ENCODE assay signal across 20 mouse cellular contexts in the genomic region with DNA sequence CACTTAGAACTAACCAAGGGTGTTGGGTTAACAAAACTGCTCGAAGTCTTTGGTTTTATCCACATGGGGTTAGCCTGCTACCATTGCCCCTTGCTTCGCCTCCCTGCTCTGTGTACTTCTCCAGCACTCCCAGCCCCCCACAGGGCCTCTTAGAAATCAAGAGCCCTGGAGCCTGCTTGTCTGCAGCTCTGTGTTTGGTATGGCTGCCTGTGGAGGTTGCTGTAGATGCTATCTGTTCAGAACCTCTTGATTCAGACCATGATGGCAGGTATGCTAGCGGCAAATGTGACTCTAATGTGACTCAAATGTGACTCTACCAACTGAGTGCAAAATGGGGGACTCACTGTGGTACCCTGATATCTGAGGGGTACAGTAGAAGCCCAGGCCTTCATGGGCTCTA. TPM values are rescaled to one million over a fixed set of nuclear protein-coding genes. Genes with fewer than 3 reads are reported as not detected.
DNase-seq lines count a peak whose midpoint lies in the region; ATAC-seq and TF ChIP-seq lines count a peak whose summit lies in the region.
"Had no signal": no experiment of that assay in that cellular context is flagged by ENCODE, and none has a peak within 500 bp of the region (broad histone marks: within the 10 kb centered on the region; RNA-seq: fewer than 3 reads in every experiment).

No protein-coding gene starts in this region.

- no peak overlapping the region for H3K4me3 ChIP-seq in heart, embryonic 11.5 days (ENCODE audit: low read depth, low read length)
- no peak overlapping the region for H3K4me3 ChIP-seq in kidney, embryonic 16.5 days (ENCODE audit: low read length)
- no peak overlapping the region for H3K4me3 ChIP-seq in embryonic facial prominence, embryonic 10.5 days
- H3K4me3 ChIP-seq in liver, embryonic 13.5 days (replicated peaks), result no peak overlapping the region
- H3K4me3 ChIP-seq in lung, postnatal 0 days (ENCODE audit: low read depth, low read length), result no peak overlapping the region
- H3K4me3 ChIP-seq: forebrain, embryonic 13.5 days; hindbrain, embryonic 15.5 days; midbrain, embryonic 10.5 days had no signal

- TF ChIP-seq CTCF in lung, postnatal 0 days (IDR thresholded peaks at IDR 0.05), result no peak

- TF ChIP-seq EP300 in lung, postnatal 0 days (IDR thresholded peaks at IDR 0.05), result no peak

- WGBS in heart, embryonic 11.5 days (ENCODE audit: insufficient replicate concordance), result 34% methylated on average over 3 of the region's 3 CpGs
- 69% methylated on average over 3 of the region's 3 CpGs for WGBS in kidney, embryonic 16.5 days
- 49% methylated on average over 3 of the region's 3 CpGs for WGBS in embryonic facial prominence, embryonic 10.5 days
- WGBS in liver, embryonic 13.5 days (ENCODE audit: insufficient replicate concordance), result 66% methylated on average over 3 of the region's 3 CpGs
- WGBS in lung, postnatal 0 days, result 63% methylated on average over 3 of the region's 3 CpGs

- peak overlapping the region; percentile 29 for H3K4me2 ChIP-seq in heart, embryonic 11.5 days
- no peak overlapping the region for H3K4me2 ChIP-seq in kidney, embryonic 16.5 days (replicated peaks; ENCODE audit: low read depth, low read length)
- no peak overlapping the region for H3K4me2 ChIP-seq in liver, embryonic 13.5 days
- H3K4me2 ChIP-seq in lung, postnatal 0 days (replicated peaks; ENCODE audit: low read depth, low read length), result no peak overlapping the region
- H3K4me2 ChIP-seq: forebrain, embryonic 13.5 days; hindbrain, embryonic 15.5 days had no signal

- H3K9me3 ChIP-seq in heart, embryonic 11.5 days (replicated peaks; ENCODE audit: control insufficient read depth, low read length), result no peaks in the 10 kb centered on the region
- H3K9me3 ChIP-seq in kidney, embryonic 16.5 days (ENCODE audit: low read length), result no peaks in the 10 kb centered on the region
- no peaks in the 10 kb centered on the region for H3K9me3 ChIP-seq in embryonic facial prominence, embryonic 10.5 days
- no peaks in the 10 kb centered on the region for H3K9me3 ChIP-seq in liver, embryonic 13.5 days (replicated peaks)
- no peaks in the 10 kb centered on the region for H3K9me3 ChIP-seq in lung, postnatal 0 days (ENCODE audit: low read length)
- H3K9me3 ChIP-seq: forebrain, embryonic 13.5 days; hindbrain, embryonic 15.5 days; midbrain, embryonic 10.5 days had no signal

- intact Hi-C loops in heart, postnatal 10 days (cut with DNase I), result no loop called here

- no peak overlapping the region for H3K9ac ChIP-seq in heart, embryonic 11.5 days (ENCODE audit: low read depth, low read length)
- no peak overlapping the region for H3K9ac ChIP-seq in kidney, embryonic 16.5 days (replicated peaks; ENCODE audit: low read length)
- no peak overlapping the region for H3K9ac ChIP-seq in liver, embryonic 13.5 days
- no peak overlapping the region for H3K9ac ChIP-seq in lung, postnatal 0 days (replicated peaks; ENCODE audit: low read depth)
- H3K9ac ChIP-seq: forebrain, embryonic 13.5 days; hindbrain, embryonic 15.5 days had no signal

- no peak for DNase-seq in heart, postnatal 10 days
- DNase-seq in kidney, adult 18-20 months, result no peak
- DNase-seq in embryonic facial prominence, embryonic 10.5 days (ENCODE audit: low spot score), result peak; percentile 25
- no peak for DNase-seq in liver, embryonic 13.5 days
- DNase-seq in lung, postnatal 0 days (ENCODE audit: low spot score), result no peak
- DNase-seq in thymus, postnatal 25 days, result no peak
- DNase-seq: adrenal gland, postnatal 14 days; cerebellum, adult 11-12 months; layer of hippocampus, postnatal 36 days; lung, adult 2 months; lung, postnatal 4 days; right cerebral cortex, postnatal 25 days; thymus, postnatal 36 days had no signal

- H3K36me3 ChIP-seq in heart, embryonic 11.5 days (ENCODE audit: control insufficient read depth, insufficient read depth, low read length), result no peaks in the 10 kb centered on the region
- H3K36me3 ChIP-seq in kidney, embryonic 16.5 days (ENCODE audit: insufficient read depth, low read length), result no peaks in the 10 kb centered on the region
- H3K36me3 ChIP-seq in embryonic facial prominence, embryonic 10.5 days (replicated peaks), result no peaks in the 10 kb centered on the region
- no peaks in the 10 kb centered on the region for H3K36me3 ChIP-seq in liver, embryonic 13.5 days
- no peaks in the 10 kb centered on the region for H3K36me3 ChIP-seq in lung, postnatal 0 days (ENCODE audit: insufficient read depth, low read length)
- H3K36me3 ChIP-seq: hindbrain, embryonic 15.5 days; midbrain, embryonic 10.5 days had no signal

- peaks cover 41% of the 10 kb centered on the region for H3K4me1 ChIP-seq in heart, embryonic 11.5 days (ENCODE audit: control insufficient read depth, insufficient read depth, low read length)
- peaks cover 39% of the 10 kb centered on the region for H3K4me1 ChIP-seq in kidney, embryonic 16.5 days (ENCODE audit: insufficient read depth, low read length)
- H3K4me1 ChIP-seq in embryonic facial prominence, embryonic 10.5 days, result peaks cover 38% of the 10 kb centered on the region
- H3K4me1 ChIP-seq in liver, embryonic 13.5 days (replicated peaks), result peaks cover 47% of the 10 kb centered on the region
- H3K4me1 ChIP-seq in lung, postnatal 0 days (ENCODE audit: insufficient read depth, low read depth, low read length), result peaks cover 17% of the 10 kb centered on the region; the same call in 1 of the 2 replicates

- peak overlapping the region; percentile 82 for H3K27ac ChIP-seq in heart, embryonic 11.5 days (ENCODE audit: low read depth, low read length)
- 0 out of 2 replicates have a peak overlapping the region, but pooled peaks have one; percentile 27 for H3K27ac ChIP-seq in kidney, embryonic 16.5 days (ENCODE audit: low read length)
- H3K27ac ChIP-seq in embryonic facial prominence, embryonic 10.5 days (replicated peaks), result no peak overlapping the region
- H3K27ac ChIP-seq in liver, embryonic 13.5 days, result 0 out of 2 replicates have a peak overlapping the region, but pooled peaks have one; percentile 8
- H3K27ac ChIP-seq in lung, postnatal 0 days (ENCODE audit: low read length), result no peak overlapping the region
- H3K27ac ChIP-seq: forebrain, embryonic 13.5 days; hindbrain, embryonic 15.5 days; midbrain, embryonic 10.5 days; stomach, postnatal 0 days had no signal

- H3K27me3 ChIP-seq in heart, embryonic 11.5 days (ENCODE audit: control insufficient read depth, insufficient read depth, low read length), result no peaks in the 10 kb centered on the region
- H3K27me3 ChIP-seq in kidney, embryonic 16.5 days (ENCODE audit: insufficient read depth, low read length), result no peaks in the 10 kb centered on the region
- H3K27me3 ChIP-seq in embryonic facial prominence, embryonic 10.5 days (replicated peaks; ENCODE audit: low read depth, poor library complexity, severe bottlenecking), result no peaks in the 10 kb centered on the region
- H3K27me3 ChIP-seq in liver, embryonic 13.5 days, result no peaks in the 10 kb centered on the region
- H3K27me3 ChIP-seq in lung, postnatal 0 days (replicated peaks; ENCODE audit: insufficient read depth, low read length), result no peaks in the 10 kb centered on the region
- H3K27me3 ChIP-seq: forebrain, embryonic 13.5 days; hindbrain, embryonic 15.5 days had no signal

- no peak for ATAC-seq in heart, embryonic 11.5 days (replicated peaks; ENCODE audit: insufficient number of reproducible peaks, low FRiP score, low TSS enrichment)
- ATAC-seq in kidney, embryonic 16.5 days (ENCODE audit: low FRiP score, low TSS enrichment), result no peak
- no peak for ATAC-seq in liver, embryonic 13.5 days (ENCODE audit: low read depth)
- no peak for ATAC-seq in lung, postnatal 0 days
- ATAC-seq: activated CD4-positive, CD25-positive, alpha-beta regulatory T cell, adult 4 months; forebrain, embryonic 13.5 days had no signal

RNA-seq across cellular contexts. Expression of gene Numb, which starts 2.6 kb away (rescaled TPM):
- 34.3 and 41.7 TPM in 2 replicates for polyA plus RNA-seq in heart, embryonic 11.5 days (2014; fragmentation: Nextera tagmentation; extraction: Ambion mirVana)
- 10 to 100 TPM; 42.7 to 45.1 TPM for total RNA-seq in heart, postnatal 10 days (2021)
- 44.3 and 51.6 TPM in 2 replicates for polyA plus RNA-seq in kidney, embryonic 16.5 days (2015; fragmentation: Nextera tagmentation; extraction: Ambion mirVana)
- polyA plus RNA-seq in embryonic facial prominence, embryonic 10.5 days (2016; fragmentation: Nextera tagmentation; extraction: Ambion mirVana), result 39.3 and 41.9 TPM in 2 replicates
- 11.8 and 16.3 TPM in 2 replicates for polyA plus RNA-seq in liver, embryonic 13.5 days (2015; fragmentation: Nextera tagmentation; extraction: Ambion mirVana)
- 52.6 and 57.8 TPM in 2 replicates for polyA plus RNA-seq in lung, postnatal 0 days (2015; fragmentation: Nextera tagmentation; extraction: Ambion mirVana)

RNA-seq across cellular contexts. Expression of gene Riox1, which starts 26.1 kb away (rescaled TPM):
- 9.6 and 10.4 TPM in 2 replicates for polyA plus RNA-seq in heart, embryonic 11.5 days (2014; fragmentation: Nextera tagmentation; extraction: Ambion mirVana)
- total RNA-seq in heart, postnatal 10 days (2021), result 1 to 10 TPM; 7.2 to 7.7 TPM
- 11.2 and 11.5 TPM in 2 replicates for polyA plus RNA-seq in kidney, embryonic 16.5 days (2015; fragmentation: Nextera tagmentation; extraction: Ambion mirVana)
- polyA plus RNA-seq in embryonic facial prominence, embryonic 10.5 days (2016; fragmentation: Nextera tagmentation; extraction: Ambion mirVana), result 15.9 and 16.8 TPM in 2 replicates
- 9.3 and 9.8 TPM in 2 replicates for polyA plus RNA-seq in liver, embryonic 13.5 days (2015; fragmentation: Nextera tagmentation; extraction: Ambion mirVana)
- 11.7 and 11.9 TPM in 2 replicates for polyA plus RNA-seq in lung, postnatal 0 days (2015; fragmentation: Nextera tagmentation; extraction: Ambion mirVana)

Comparison
In these comparisons a context has a peak if more than half of its experiments do, and no peak if none do; other contexts are left out.
1. H3K27ac ChIP-seq: peak in heart, embryonic 11.5 days (single experiment), kidney, embryonic 16.5 days (single experiment) and liver, embryonic 13.5 days (single experiment); none in embryonic facial prominence, embryonic 10.5 days (single experiment) and lung, postnatal 0 days (single experiment).